Mouse (Mus musculus): Measurements from ENCODE around the gene Nr3c2.

- no peak for TF ChIP-seq CTCF (IDR thresholded peaks at IDR 0.05; ENCODE audit: low read depth)
- no peak for TF ChIP-seq EP300 (optimal IDR thresholded peaks at IDR 0.05)
These were observed 16.0 kb downstream of the Nr3c2 start for GRCm38 (mm10) chr8:76915260-76915659.
